Mouse (Mus musculus): ENCODE measurements around the gene Borcs5.

- TF ChIP-seq CTCF (IDR thresholded peaks at IDR 0.05; ENCODE audit: extremely low read depth, insufficient read depth, low read length) (no peak), POLR2A (IDR thresholded peaks at IDR 0.05; ENCODE audit: extremely low read depth, insufficient read depth, low read length) (no peak)
Measured at GRCm38 (mm10) chr6:134720150-134720549, 80.8 kb downstream of the Borcs5 start.

Data from cortical plate, adult 2 months (tissue).